In genomic region chr9:115075191-115075590, GRCm38 (mm10) we compare ENCODE assay signal across 12 mouse cellular contexts.
"Had no signal": no experiment of that assay in that cellular context is flagged by ENCODE, and none has a peak within 500 bp of the region (broad histone marks: within the 10 kb centered on the region; RNA-seq: fewer than 3 reads in every experiment).

No protein-coding gene starts in this region.

- H3K27me3 ChIP-seq: limb, embryonic 13.5 days; neural tube, embryonic 15.5 days had no signal

- DNase-seq: kidney, adult 11 months; kidney, adult 9 months; layer of hippocampus, postnatal 36 days; midbrain, embryonic 14.5 days; right cerebral cortex, adult 18-20 months; right cerebral cortex, postnatal 25 days; thymus, adult 2 months; thymus, postnatal 25 days had no signal

- H3K4me1 ChIP-seq: limb, embryonic 13.5 days; neural tube, embryonic 15.5 days had no signal

- H3K4me3 ChIP-seq: limb, embryonic 13.5 days; myocyte; neural tube, embryonic 15.5 days had no signal

- H3K36me3 ChIP-seq: neural tube, embryonic 15.5 days had no signal

- H3K9ac ChIP-seq: limb, embryonic 13.5 days; neural tube, embryonic 15.5 days had no signal

- H3K27ac ChIP-seq: kidney, postnatal 0 days; limb, embryonic 13.5 days; neural tube, embryonic 15.5 days had no signal
